Mouse (Mus musculus) right cerebral cortex, postnatal 10 days (tissue): Measurements from ENCODE around the gene Mertk.
A peak's percentile ranks its signal among the peaks of the same experiment; 100 is the strongest.
"Not testable (repeated sequence)": the region's sequence is repeated elsewhere in the genome, so short reads cannot be mapped to it uniquely, and the experiment has no call there.

ENCODE experiments used
- DNase-seq, 2 experiments: peaks; one replicate each; pipeline ENCODE4 v3.0.0; 2021; ENCODE audit warnings: low spot score in 2 of 2

Gene Mertk

GRCm38 (mm10) chr2:128698693-128699181, at the start of gene Mertk:
TSS of gene Mertk (plus strand) at chr2:128698956.
- peak; percentile 90 for DNase-seq

- no peak for DNase-seq
Observed at GRCm38 (mm10) chr2:128680661-128681060, 18.1 kb upstream of the Mertk start.

- DNase-seq: peak; percentile 93 to 94
Observed at GRCm38 (mm10) chr2:128686921-128687557, 11.7 kb upstream of the Mertk start, which contains the start of gene Anapc1. TSS of gene Anapc1 (minus strand) at chr2:128687391.

- DNase-seq: no peak
Observed at GRCm38 (mm10) chr2:128687558-128688120, 11.1 kb upstream of the Mertk start.

- no peak for DNase-seq
Observed at GRCm38 (mm10) chr2:128692336-128692735, 6.4 kb upstream of the Mertk start.

GRCm38 (mm10) chr2:128692771-128693170, 6.0 kb upstream of the Mertk start:
- no peak for DNase-seq

GRCm38 (mm10) chr2:128693236-128693635, 5.5 kb upstream of the Mertk start:
- no peak for DNase-seq

GRCm38 (mm10) chr2:128693828-128694227, 4.9 kb upstream of the Mertk start:
- DNase-seq: not testable (repeated sequence)

GRCm38 (mm10) chr2:128694548-128694947, 4.2 kb upstream of the Mertk start:
- no peak for DNase-seq

GRCm38 (mm10) chr2:128696426-128696825, 2.3 kb upstream of the Mertk start:
- no peak for DNase-seq

GRCm38 (mm10) chr2:128697047-128697446, 1.7 kb upstream of the Mertk start:
- no peak for DNase-seq

GRCm38 (mm10) chr2:128697566-128697965, 1.2 kb upstream of the Mertk start:
- DNase-seq: no peak

- DNase-seq: peak; percentile 86
Observed at GRCm38 (mm10) chr2:128698140-128698692, 540 bp upstream of the Mertk start.

GRCm38 (mm10) chr2:128699201-128699885, 587 bp downstream of the Mertk start:
- DNase-seq: no peak

- DNase-seq: no peak
Observed at GRCm38 (mm10) chr2:128704474-128704873, 5.7 kb downstream of the Mertk start.

- peak; percentile 35 to 54 for DNase-seq
Observed at GRCm38 (mm10) chr2:128709264-128709663, 10.5 kb downstream of the Mertk start.

- no peak for DNase-seq
Observed at GRCm38 (mm10) chr2:128710609-128711008, 11.9 kb downstream of the Mertk start.

GRCm38 (mm10) chr2:128712940-128713339, 14.2 kb downstream of the Mertk start:
- no peak for DNase-seq

- peak; percentile 49 to 67 for DNase-seq
Observed at GRCm38 (mm10) chr2:128713548-128714003, 14.8 kb downstream of the Mertk start.

- no peak for DNase-seq
Observed at GRCm38 (mm10) chr2:128714724-128715241, 16.0 kb downstream of the Mertk start.

GRCm38 (mm10) chr2:128715979-128716378, 17.2 kb downstream of the Mertk start:
- DNase-seq: no peak

- no peak for DNase-seq
Observed at GRCm38 (mm10) chr2:128719380-128719779, 20.6 kb downstream of the Mertk start.
